8 mouse cellular contexts compared by ENCODE assay signal in the genomic region with DNA sequence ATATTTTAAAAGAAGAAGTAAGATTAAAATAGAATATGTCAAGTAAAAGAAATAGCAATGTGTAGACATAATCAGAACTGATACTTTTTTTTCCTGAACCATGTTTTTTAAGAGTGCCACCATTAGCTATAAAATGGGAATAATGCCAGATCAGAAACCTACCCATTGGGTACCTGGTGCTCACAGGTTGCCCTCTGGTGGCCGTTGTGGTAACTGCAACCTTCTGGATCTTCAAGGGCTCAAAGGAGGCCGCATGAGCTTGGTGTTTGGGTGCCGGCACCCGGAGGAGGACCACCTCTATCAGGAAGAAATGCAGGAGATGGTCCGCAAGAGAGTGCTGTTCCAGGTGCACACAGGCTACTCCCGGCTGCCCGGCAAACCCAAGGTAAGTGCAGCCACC. TPM values are rescaled to one million over a fixed set of nuclear protein-coding genes. Genes with fewer than 3 reads are reported as not detected.
DNase-seq lines count a peak whose midpoint lies in the region; ATAC-seq and TF ChIP-seq lines count a peak whose summit lies in the region.

No protein-coding gene starts in this region.

- peak; percentile 90 for DNase-seq in forebrain, embryonic 14.5 days (ENCODE audit: low spot score)
- DNase-seq in adipocyte (ENCODE audit: low spot score), result peak; percentile 80
- DNase-seq in cerebellum, postnatal 4 days (ENCODE audit: low spot score in 2 of 2), result peak; percentile 75 to 86
- DNase-seq in left cerebral cortex, adult 11 months (ENCODE audit: low spot score), result peak; percentile 68
- peak; percentile 84 for DNase-seq in midbrain, postnatal 0 days (ENCODE audit: low spot score)
- peak; percentile 81 for DNase-seq in splenic B cell, adult 2 months (ENCODE audit: low read depth, low spot score)

- H3K4me1 ChIP-seq in forebrain, embryonic 14.5 days (ENCODE audit: control insufficient read depth, insufficient read depth, low read length), result no peaks in the 10 kb centered on the region
- H3K4me1 ChIP-seq in forebrain, embryonic 15.5 days, result 0 out of 2 replicates have a peak, but pooled peaks cover 3% of the 10 kb centered on the region
- H3K4me1 ChIP-seq in midbrain, postnatal 0 days (ENCODE audit: insufficient read depth, low read length), result peaks cover 3% of the 10 kb centered on the region; the same call in 1 of the 2 replicates

- no peaks in the 10 kb centered on the region for H3K36me3 ChIP-seq in forebrain, embryonic 14.5 days (ENCODE audit: control insufficient read depth, insufficient read depth, low read length)
- H3K36me3 ChIP-seq in forebrain, embryonic 15.5 days, result no peaks in the 10 kb centered on the region
- H3K36me3 ChIP-seq in midbrain, postnatal 0 days (ENCODE audit: insufficient read depth, low read length), result no peaks in the 10 kb centered on the region
- H3K36me3 ChIP-seq in splenic B cell, adult 2 months (ENCODE audit: control insufficient read depth, insufficient read depth, low read length, poor library complexity, severe bottlenecking), result peaks cover 2% of the 10 kb centered on the region; the same call in 1 of the 2 replicates

- no peaks in the 10 kb centered on the region for H3K9me3 ChIP-seq in forebrain, embryonic 14.5 days (replicated peaks; ENCODE audit: control insufficient read depth, low read length)
- no peaks in the 10 kb centered on the region for H3K9me3 ChIP-seq in forebrain, embryonic 15.5 days
- H3K9me3 ChIP-seq in midbrain, postnatal 0 days (ENCODE audit: low read length), result no peaks in the 10 kb centered on the region

- no peak overlapping the region for H3K4me2 ChIP-seq in forebrain, embryonic 14.5 days (ENCODE audit: low read length)
- H3K4me2 ChIP-seq in forebrain, embryonic 15.5 days (replicated peaks), result no peak overlapping the region
- H3K4me2 ChIP-seq in midbrain, postnatal 0 days (ENCODE audit: low read depth, low read length, poor library complexity, severe bottlenecking), result no peak overlapping the region

- TF ChIP-seq CTCF in midbrain, postnatal 0 days (IDR thresholded peaks at IDR 0.05), result peak; percentile 91

- no peak overlapping the region for H3K9ac ChIP-seq in forebrain, embryonic 14.5 days (ENCODE audit: low read length)
- H3K9ac ChIP-seq in forebrain, embryonic 15.5 days (replicated peaks), result no peak overlapping the region
- no peak overlapping the region for H3K9ac ChIP-seq in midbrain, postnatal 0 days (replicated peaks; ENCODE audit: low read length, poor library complexity, severe bottlenecking)

- no peak overlapping the region for H3K4me3 ChIP-seq in forebrain, embryonic 14.5 days (ENCODE audit: low read depth, low read length)
- no peak overlapping the region for H3K4me3 ChIP-seq in forebrain, embryonic 15.5 days
- no peak overlapping the region for H3K4me3 ChIP-seq in midbrain, postnatal 0 days (ENCODE audit: low read depth, low read length)

- H3K27me3 ChIP-seq in forebrain, embryonic 14.5 days (replicated peaks; ENCODE audit: control insufficient read depth, insufficient read depth, low read length), result peaks cover 7% of the 10 kb centered on the region; the same call in 1 of the 2 replicates
- peaks cover 7% of the 10 kb centered on the region; the same call in 1 of the 2 replicates for H3K27me3 ChIP-seq in forebrain, embryonic 15.5 days
- H3K27me3 ChIP-seq in midbrain, postnatal 0 days (ENCODE audit: insufficient read depth, low read length), result peaks cover 10% of the 10 kb centered on the region; the same call in 1 of the 2 replicates
- H3K27me3 ChIP-seq in splenic B cell, adult 2 months (ENCODE audit: control insufficient read depth, insufficient read depth, low read length, poor library complexity, severe bottlenecking), result no peaks in the 10 kb centered on the region

- WGBS in forebrain, embryonic 14.5 days, result 12% methylated on average over 7 of the region's 7 CpGs
- 7% methylated on average over 7 of the region's 7 CpGs for WGBS in forebrain, embryonic 15.5 days
- 9% methylated on average over 7 of the region's 7 CpGs for WGBS in midbrain, postnatal 0 days

- no peak for ATAC-seq in forebrain, embryonic 14.5 days
- ATAC-seq in forebrain, embryonic 15.5 days (replicated peaks), result no peak
- ATAC-seq in granulocyte monocyte progenitor cell, adult 5-6 weeks (replicated peaks; ENCODE audit: poor library complexity, severe bottlenecking), result peak; percentile 31; the same call in 1 of the 2 replicates
- ATAC-seq in midbrain, postnatal 0 days (ENCODE audit: low FRiP score), result no peak

- H3K27ac ChIP-seq in forebrain, embryonic 14.5 days (ENCODE audit: low read depth, low read length), result no peak overlapping the region
- H3K27ac ChIP-seq in forebrain, embryonic 15.5 days (replicated peaks), result no peak overlapping the region
- no peak overlapping the region for H3K27ac ChIP-seq in midbrain, postnatal 0 days (ENCODE audit: low read depth, low read length)

RNA-seq across cellular contexts. Expression of a gene that starts 28.5 kb away (rescaled TPM):
- 8.6 and 8.7 TPM in 2 replicates for polyA plus RNA-seq in forebrain, embryonic 14.5 days (2014; fragmentation: Nextera tagmentation; extraction: Ambion mirVana)
- 7.2 and 7.8 TPM in 2 replicates for polyA plus RNA-seq in forebrain, embryonic 15.5 days (2015; fragmentation: Nextera tagmentation; extraction: Ambion mirVana)
- total RNA-seq in granulocyte monocyte progenitor cell, adult 5-6 weeks (2014; fragmentation: Nextera tagmentation), result 273 and 289 TPM in 2 replicates
- total RNA-seq in granulocyte monocyte progenitor cell, adult 5-6 weeks (2017), result 68.6 and 84.9 TPM in 2 replicates
- 15.7 and 16.0 TPM in 2 replicates for total RNA-seq in midbrain, postnatal 0 days (2014; rRNA removed)
- polyA plus RNA-seq in midbrain, postnatal 0 days (2015; fragmentation: Nextera tagmentation; extraction: Ambion mirVana), result 16.5 and 19.9 TPM in 2 replicates

RNA-seq across cellular contexts. Expression of a gene that starts 35.7 kb away (rescaled TPM):
- 0.50 and 1.2 TPM in 2 replicates for polyA plus RNA-seq in forebrain, embryonic 14.5 days (2014; fragmentation: Nextera tagmentation; extraction: Ambion mirVana)
- 0.78 and 1.2 TPM in 2 replicates for polyA plus RNA-seq in forebrain, embryonic 15.5 days (2015; fragmentation: Nextera tagmentation; extraction: Ambion mirVana)
- not detected in 2 replicates for total RNA-seq in granulocyte monocyte progenitor cell, adult 5-6 weeks (2014; fragmentation: Nextera tagmentation)
- total RNA-seq in granulocyte monocyte progenitor cell, adult 5-6 weeks (2017), result not detected in 2 replicates
- 0.22 and 1.3 TPM in 2 replicates for total RNA-seq in midbrain, postnatal 0 days (2014; rRNA removed)
- 0.38 TPM in 2 replicates for polyA plus RNA-seq in midbrain, postnatal 0 days (2015; fragmentation: Nextera tagmentation; extraction: Ambion mirVana)
